Mouse (Mus musculus) hindbrain, embryonic 12.5 days (tissue): ENCODE data around the gene Plcb3. TPM values are rescaled to one million over a fixed set of nuclear protein-coding genes. Genes with fewer than 3 reads are reported as not detected.

Experiments used
- ATAC-seq: fragments of 200-750 bp; cut with Nextera tagmentation; 2 replicates; pipeline ENCODE4 v1.8.0; 2017; ENCODE audit warnings: moderate TSS enrichment; ENCODE audit not compliant: low FRiP score
- H3K27ac ChIP-seq: fragments of 300-500 bp; sonication (generic); 2 replicates; pipeline ENCODE4 v1.5.1; 2016; ENCODE audit warnings: mild to moderate bottlenecking
- H3K27me3 ChIP-seq: fragments of 300-500 bp; sonication (generic); 2 replicates; pipeline ENCODE4 v1.6.1; 2016; ENCODE audit warnings: mild to moderate bottlenecking
- H3K36me3 ChIP-seq: fragments of 300-500 bp; sonication (generic); 2 replicates; pipeline ENCODE4 v1.6.1; 2016; ENCODE audit warnings: mild to moderate bottlenecking
- H3K4me1 ChIP-seq: fragments of 300-500 bp; sonication (generic); 2 replicates; pipeline ENCODE4 v1.6.1; 2016
- H3K4me2 ChIP-seq: fragments of 300-500 bp; sonication (generic); replicated peaks from 2 replicates; pipeline ENCODE4 v1.6.1; 2016; ENCODE audit warnings: mild to moderate bottlenecking
- H3K4me3 ChIP-seq: fragments of 300-500 bp; sonication (generic); 2 replicates; pipeline ENCODE4 v1.5.1; 2016; ENCODE audit warnings: mild to moderate bottlenecking
- H3K9ac ChIP-seq: fragments of 300-500 bp; sonication (generic); 2 replicates; pipeline ENCODE4 v1.6.1; 2016; ENCODE audit warnings: mild to moderate bottlenecking, moderate library complexity
- H3K9me3 ChIP-seq: fragments of 300-500 bp; sonication (generic); replicated peaks from 2 replicates; pipeline ENCODE4 v1.6.1; 2016; ENCODE audit warnings: mild to moderate bottlenecking
- WGBS: fragments of 180-500 bp; shearing (Covaris S2); methylation state at CpG from one replicate; pipeline ENCODE4 v1.1.7; 2016; 5-methylcytosine and 5-hydroxymethylcytosine counted together
- polyA plus RNA-seq: library from polyadenylated mRNA; unstranded; fragments of >200 nt; fragmentation: Nextera tagmentation; extraction: Ambion mirVana; gene quantifications from 2 replicates; pipeline ENCODE4 v1.2.1, GENCODE M21; 2016

Plcb3 gene
- polyA plus RNA-seq, 1 experiment from 2014 or later = 27.9 TPM

- whole genome bisulfite sequencing = under 1% methylated on average over 48 of the region's 84 CpGs
- peak within 1 kb of the TSS; percentile 78 for H3K4me3 ChIP-seq
- peak; percentile 62 for ATAC-seq
- peaks cover 55% of the 10 kb centered on the region for H3K4me1 ChIP-seq
- no peaks in the 10 kb centered on the region for H3K9me3 ChIP-seq
- H3K9ac ChIP-seq = peak within 1 kb of the TSS; percentile 89
- peak within 1 kb of the TSS; percentile 96 for H3K27ac ChIP-seq
- peak within 1 kb of the TSS; percentile 96 for H3K4me2 ChIP-seq
- peaks cover 17% of the 10 kb centered on the region for H3K36me3 ChIP-seq
- H3K27me3 ChIP-seq = peaks cover 17% of the 10 kb centered on the region
Measured at GRCm38 (mm10) chr19:6974211-6975205, 1.8 kb downstream of the Plcb3 start, which contains the start of gene Ppp1r14b. Gene Ppp1r14b (plus strand): TSS chr19:6974968.

DNA sequence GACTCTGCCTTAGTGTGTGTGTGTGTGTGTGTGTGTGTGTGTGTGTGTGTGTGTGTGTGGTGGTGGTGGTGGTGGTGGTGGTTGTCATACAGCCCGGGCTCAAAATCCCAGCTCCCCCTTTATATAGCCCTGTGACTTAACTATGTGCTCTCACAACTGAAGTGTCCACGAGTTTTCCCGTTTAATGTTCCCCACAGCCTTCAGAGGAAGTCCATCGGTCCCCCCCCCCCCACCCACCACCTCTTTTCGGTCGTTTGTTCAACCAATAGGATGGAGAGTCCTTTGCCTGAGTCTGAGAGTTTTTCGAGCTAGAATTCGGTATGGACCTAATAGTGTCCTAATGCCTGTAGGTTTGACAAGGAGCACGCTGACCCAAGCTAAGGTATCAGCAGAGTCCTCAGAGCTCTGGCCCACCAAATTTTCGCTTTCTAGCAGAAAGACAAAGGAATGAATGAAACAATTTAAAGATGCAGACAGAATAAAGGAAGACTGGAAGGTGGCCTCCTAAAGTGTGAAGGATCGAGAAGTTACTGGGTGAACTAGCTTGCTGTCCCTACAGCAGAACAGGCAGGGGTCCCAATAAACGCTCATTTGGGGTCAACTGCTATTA is 2.6 kb downstream of the Plcb3 start:
- no peak for ATAC-seq
- Histone ChIP-seq H3K4me1 (peaks cover 47% of the 10 kb centered on the region), H3K9me3 (no peaks in the 10 kb centered on the region), H3K36me3 (peaks cover 16% of the 10 kb centered on the region), H3K4me3 (peak overlapping the region; percentile 78), H3K27ac (peak overlapping the region; percentile 96), H3K9ac (peak overlapping the region; percentile 89), H3K4me2 (peak overlapping the region; percentile 96), H3K27me3 (peaks cover 24% of the 10 kb centered on the region)
- 23% methylated on average over 11 of the region's 12 CpGs for whole genome bisulfite sequencing

- Histone ChIP-seq H3K9ac (peak overlapping the region; percentile 41), H3K27ac (no peak overlapping the region), H3K4me2 (no peak overlapping the region), H3K4me1 (peaks cover 39% of the 10 kb centered on the region), H3K36me3 (peaks cover 3% of the 10 kb centered on the region), H3K9me3 (no peaks in the 10 kb centered on the region), H3K4me3 (no peak overlapping the region), H3K27me3 (peaks cover 37% of the 10 kb centered on the region)
- WGBS = 76% methylated on average over 13 of the region's 13 CpGs
- no peak for ATAC-seq
Measured at GRCm38 (mm10) chr19:6972247-6972917, 3.9 kb downstream of the Plcb3 start.

- ATAC-seq = no peak
- 47% methylated on average over 6 of the region's 6 CpGs for WGBS
- no peaks in the 10 kb centered on the region for H3K36me3 ChIP-seq
- H3K27me3 ChIP-seq = peaks cover 37% of the 10 kb centered on the region
- H3K4me2 ChIP-seq = no peak overlapping the region
- no peak overlapping the region for H3K27ac ChIP-seq
- no peaks in the 10 kb centered on the region for H3K9me3 ChIP-seq
- H3K4me1 ChIP-seq = peaks cover 32% of the 10 kb centered on the region
- H3K9ac ChIP-seq = peak overlapping the region; percentile 41
- H3K4me3 ChIP-seq = no peak overlapping the region
Measured at GRCm38 (mm10) chr19:6971644-6972043, 4.6 kb downstream of the Plcb3 start.

GRCm38 (mm10) chr19:6970460-6971085 is 5.7 kb downstream of the Plcb3 start:
- peaks cover 37% of the 10 kb centered on the region for H3K27me3 ChIP-seq
- H3K9me3 ChIP-seq = no peaks in the 10 kb centered on the region
- WGBS = 17% methylated on average over 11 of the region's 11 CpGs
- H3K27ac ChIP-seq = 0 out of 2 replicates have a peak overlapping the region, but pooled peaks have one; percentile 44
- peak overlapping the region; percentile 23; the same call in 1 of the 2 replicates for H3K9ac ChIP-seq
- no peaks in the 10 kb centered on the region for H3K36me3 ChIP-seq
- 0 out of 2 replicates have a peak overlapping the region, but pooled peaks have one; percentile 45 for H3K4me3 ChIP-seq
- H3K4me1 ChIP-seq = peaks cover 24% of the 10 kb centered on the region
- H3K4me2 ChIP-seq = peak overlapping the region; percentile 56
- ATAC-seq = no peak

GRCm38 (mm10) chr19:6969665-6970381 is 6.4 kb downstream of the Plcb3 start:
- Histone ChIP-seq H3K4me2 (peak overlapping the region; percentile 56), H3K4me3 (peak overlapping the region; percentile 45), H3K9me3 (no peaks in the 10 kb centered on the region), H3K4me1 (peaks cover 24% of the 10 kb centered on the region), H3K36me3 (no peaks in the 10 kb centered on the region), H3K9ac (peak overlapping the region; percentile 61), H3K27me3 (peaks cover 37% of the 10 kb centered on the region), H3K27ac (no peak overlapping the region)
- WGBS = 1% methylated on average over 47 of the region's 55 CpGs
- ATAC-seq = 0 out of 2 replicates have a peak, but pooled peaks have one; percentile 11

- H3K27ac ChIP-seq = no peak overlapping the region
- under 1% methylated on average over 20 of the region's 20 CpGs for WGBS
- ATAC-seq = no peak
Measured at GRCm38 (mm10) chr19:6969291-6969664, 7.0 kb downstream of the Plcb3 start.

DNA sequence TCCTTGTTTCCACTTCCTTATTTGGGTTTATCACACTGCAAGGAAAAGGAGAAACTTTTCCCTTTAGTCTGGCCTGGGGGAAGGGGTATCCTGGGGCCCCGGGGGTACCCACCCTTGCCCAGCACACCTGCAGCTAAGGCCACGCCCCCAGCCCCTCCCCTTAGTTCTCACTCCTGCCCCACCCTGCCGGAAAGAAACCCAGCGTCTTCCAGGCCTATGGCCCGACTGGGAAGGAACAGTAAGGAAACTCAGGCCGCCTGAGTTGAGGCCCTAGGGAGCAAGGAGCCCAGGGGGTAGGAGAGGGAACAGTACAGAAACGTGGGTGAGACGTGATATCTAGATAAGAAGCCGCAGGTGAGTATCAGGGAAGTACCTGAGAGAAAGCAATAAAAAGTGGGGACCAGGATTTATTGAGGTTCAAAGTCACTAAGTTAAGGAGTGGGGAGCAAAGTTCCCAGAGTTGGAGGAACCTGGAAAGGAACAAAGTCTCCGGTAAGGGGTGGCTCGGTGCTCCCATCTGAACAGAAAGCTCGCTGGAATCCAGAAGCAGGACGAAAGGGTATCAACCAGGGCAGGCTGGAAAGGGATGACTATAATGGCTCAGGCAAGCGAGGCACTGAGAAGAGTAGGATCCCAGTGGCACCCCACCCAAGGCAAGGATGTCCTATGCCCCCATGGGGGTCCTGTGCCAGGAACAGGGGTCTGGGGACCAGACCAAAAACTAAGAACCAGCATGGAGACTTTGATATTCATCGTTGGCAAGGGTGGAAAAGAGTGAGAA is 7.6 kb downstream of the Plcb3 start:
- H3K27me3 ChIP-seq = peaks cover 37% of the 10 kb centered on the region
- ATAC-seq = no peak
- WGBS = 14% methylated on average over 15 of the region's 15 CpGs
- H3K4me3 ChIP-seq = peak overlapping the region; percentile 45
- peak overlapping the region; percentile 56 for H3K4me2 ChIP-seq
- no peak overlapping the region for H3K27ac ChIP-seq
- no peaks in the 10 kb centered on the region for H3K9me3 ChIP-seq
- no peaks in the 10 kb centered on the region for H3K36me3 ChIP-seq
- 0 out of 2 replicates have a peak overlapping the region, but pooled peaks have one; percentile 23 for H3K9ac ChIP-seq
- peaks cover 21% of the 10 kb centered on the region for H3K4me1 ChIP-seq

More at GRCm38 (mm10) chr19:6969291-6969664, 7.0 kb downstream of the Plcb3 start:
- Histone ChIP-seq H3K9me3 (no peaks in the 10 kb centered on the region), H3K36me3 (no peaks in the 10 kb centered on the region), H3K4me2 (peak overlapping the region; percentile 56), H3K27me3 (peaks cover 37% of the 10 kb centered on the region), H3K4me1 (peaks cover 24% of the 10 kb centered on the region), H3K4me3 (peak overlapping the region; percentile 45), H3K9ac (peak overlapping the region; percentile 61)

- H3K9ac ChIP-seq = no peak overlapping the region
- H3K4me2 ChIP-seq = no peak overlapping the region
- H3K4me1 ChIP-seq = peaks cover 13% of the 10 kb centered on the region
- H3K36me3 ChIP-seq = peaks cover 12% of the 10 kb centered on the region
- no peak overlapping the region for H3K4me3 ChIP-seq
- WGBS = 75% methylated on average over 10 of the region's 10 CpGs
- ATAC-seq = no peak
- H3K27ac ChIP-seq = no peak overlapping the region
- H3K9me3 ChIP-seq = no peaks in the 10 kb centered on the region
- H3K27me3 ChIP-seq = no peaks in the 10 kb centered on the region
Measured at GRCm38 (mm10) chr19:6956461-6956860, 19.8 kb downstream of the Plcb3 start.

GRCm38 (mm10) chr19:6955424-6955823 is 20.8 kb downstream of the Plcb3 start:
- Histone ChIP-seq H3K4me3 (no peak overlapping the region), H3K4me1 (peaks cover 14% of the 10 kb centered on the region), H3K27ac (no peak overlapping the region), H3K9me3 (no peaks in the 10 kb centered on the region), H3K9ac (0 out of 2 replicates have a peak overlapping the region, but pooled peaks have one; percentile 4), H3K27me3 (no peaks in the 10 kb centered on the region), H3K4me2 (no peak overlapping the region), H3K36me3 (peaks cover 12% of the 10 kb centered on the region)
- ATAC-seq = no peak
- WGBS = 86% methylated on average over 7 of the region's 7 CpGs
